Mouse (Mus musculus) liver, embryonic 14 days (tissue): ENCODE results near the gene Olfr1099. TPM values are rescaled to one million over a fixed set of nuclear protein-coding genes. Genes with fewer than 3 reads are reported as not detected.

Experiments
- polyA plus RNA-seq: library from polyadenylated mRNA; depleted of rRNA; stranded (reverse); fragments of >200 nt; gene quantifications from 2 replicates; pipeline ENCODE4 v1.2.3, GENCODE M21; 2012; rRNA removed

Gene Olfr1099
- not detected in 2 replicates for polyA plus RNA-seq

GRCm38 (mm10) chr2:86960593-86960992 lies at the start of gene Olfr1099:
Gene Olfr1099, minus strand, starts transcription at chr2:86960693.

GRCm38 (mm10) chr2:86998098-86998497 lies 37.6 kb upstream of the Olfr1099 start, which contains the start of gene Olfr1102:
Gene Olfr1102, plus strand, starts transcription at chr2:86998398.

GRCm38 (mm10) chr2:86991121-86991520 lies 30.6 kb upstream of the Olfr1099 start, which contains the start of gene Olfr1101:
Gene Olfr1101, minus strand, starts transcription at chr2:86991221.

GRCm38 (mm10) chr2:86979854-86980253 lies 19.4 kb upstream of the Olfr1099 start, which contains the start of gene Olfr1100:
Gene Olfr1100, minus strand, starts transcription at chr2:86979954.

GRCm38 (mm10) chr2:86924445-86924844 lies 36.0 kb downstream of the Olfr1099 start, which contains the start of gene Olfr1098:
Gene Olfr1098, minus strand, starts transcription at chr2:86924545.

Other genes with a start within 250 kb of the Olfr1099 start
- gene Olfr1089, start 227.0 kb downstream of the Olfr1099 start, polyA plus RNA-seq = not detected in 2 replicates
- gene Olfr1090, start 201.7 kb downstream of the Olfr1099 start, polyA plus RNA-seq = not detected in 2 replicates
- gene Olfr1093, start 178.2 kb downstream of the Olfr1099 start, polyA plus RNA-seq = not detected in 2 replicates
- not detected in 2 replicates for gene Olfr141, start 150.7 kb downstream of the Olfr1099 start, polyA plus RNA-seq
- not detected in 2 replicates for gene Olfr1094, start 136.0 kb downstream of the Olfr1099 start, polyA plus RNA-seq
- gene Olfr1095, start 109.0 kb downstream of the Olfr1099 start, polyA plus RNA-seq = not detected in 2 replicates
- gene Gm13723, start 85.9 kb downstream of the Olfr1099 start, polyA plus RNA-seq = not detected in 2 replicates
- not detected in 2 replicates for gene Olfr1097, start 68.5 kb downstream of the Olfr1099 start, polyA plus RNA-seq
- gene Olfr1098, start 36.1 kb downstream of the Olfr1099 start, polyA plus RNA-seq = not detected in 2 replicates
- gene Olfr1100, start 19.3 kb upstream of the Olfr1099 start, polyA plus RNA-seq = not detected in 2 replicates
- gene Olfr1101, start 30.5 kb upstream of the Olfr1099 start, polyA plus RNA-seq = not detected in 2 replicates
- not detected in 2 replicates for gene Olfr1102, start 37.7 kb upstream of the Olfr1099 start, polyA plus RNA-seq
- not detected in 2 replicates for gene Olfr1104, start 66.4 kb upstream of the Olfr1099 start, polyA plus RNA-seq
- gene Olfr1105, start 75.8 kb upstream of the Olfr1099 start, polyA plus RNA-seq = not detected in 2 replicates
- gene Olfr1106, start 91.6 kb upstream of the Olfr1099 start, polyA plus RNA-seq = not detected in 2 replicates
- not detected in 2 replicates for gene Olfr1107, start 115.1 kb upstream of the Olfr1099 start, polyA plus RNA-seq
- not detected in 2 replicates for gene Olfr1109, start 135.3 kb upstream of the Olfr1099 start, polyA plus RNA-seq
- not detected in 2 replicates for gene Olfr259, start 153.9 kb upstream of the Olfr1099 start, polyA plus RNA-seq
- not detected in 2 replicates for gene Olfr1110, start 179.6 kb upstream of the Olfr1099 start, polyA plus RNA-seq
- gene Olfr1111, start 191.9 kb upstream of the Olfr1099 start, polyA plus RNA-seq = not detected in 2 replicates
- gene Olfr1112, start 227.1 kb upstream of the Olfr1099 start, polyA plus RNA-seq = not detected in 2 replicates
- not detected in 2 replicates for gene Olfr1113, start 248.3 kb upstream of the Olfr1099 start, polyA plus RNA-seq